Mouse (Mus musculus): ENCODE measurements at regions not wholly inside any gene's neighbourhood (a gene's known extent, or its start where the extent isn't known, plus 50 kb on each side); places are given as distances from the start of the nearest gene placed in this dataset.

GRCm38 (mm10) chr2:135559933-135560710, 98.7 kb upstream of the Plcb4 start:
- no peak for TF ChIP-seq CTCF (IDR thresholded peaks at IDR 0.05; ENCODE audit: extremely low read depth, insufficient read length, insufficient replicate concordance, low read depth, low read length)
- no peak for TF ChIP-seq POLR2A (IDR thresholded peaks at IDR 0.05; ENCODE audit: low read depth, low read length)

All from small intestine, adult 2 months (tissue).